Mouse (Mus musculus) cortical plate, adult 2 months (tissue): ENCODE data around the gene Tmprss12. TPM values are rescaled to one million over a fixed set of nuclear protein-coding genes. Genes with fewer than 3 reads are reported as not detected.
"Not testable (repeated sequence)": the region's sequence is repeated elsewhere in the genome, so short reads cannot be mapped to it uniquely, and the experiment has no call there.

Source experiments
- H3K27ac ChIP-seq: fragments of 200-500 bp; 2 replicates; pipeline ENCODE4 v1.5.1; 2012; ENCODE audit warnings: low read length, control low read depth, inconsistent platforms; ENCODE audit not compliant: insufficient read depth
- H3K4me1 ChIP-seq: fragments of 200-500 bp; 2 replicates; pipeline ENCODE4 v1.6.1; 2011; ENCODE audit warnings: low read length; ENCODE audit not compliant: control insufficient read depth, insufficient read depth
- H3K4me3 ChIP-seq: fragments of 200-500 bp; 2 replicates; pipeline ENCODE4 v1.5.1; 2011; ENCODE audit warnings: mild to moderate bottlenecking, low read length, control low read depth; ENCODE audit not compliant: insufficient read depth
- CTCF ChIP-seq: fragments of 200-500 bp; IDR thresholded peaks from 2 replicates; pipeline ENCODE4 v1.5.1; 2011; ENCODE audit warnings: mild to moderate bottlenecking, control low read depth, low read length; ENCODE audit not compliant: insufficient read depth; ENCODE audit errors: extremely low read depth
- POLR2A ChIP-seq: fragments of 200-500 bp; IDR thresholded peaks from 2 replicates; pipeline ENCODE4 v1.6.1; 2011; ENCODE audit warnings: mild to moderate bottlenecking, low read length, control low read depth; ENCODE audit not compliant: insufficient read depth; ENCODE audit errors: extremely low read depth
- polyA plus RNA-seq: library from polyadenylated mRNA; depleted of rRNA; stranded (reverse); fragments of >200 nt; gene quantifications from 2 replicates; pipeline ENCODE4 v1.2.3, GENCODE M21; 2012

Gene Tmprss12
- polyA plus RNA-seq, 1 experiment: not detected

DNA sequence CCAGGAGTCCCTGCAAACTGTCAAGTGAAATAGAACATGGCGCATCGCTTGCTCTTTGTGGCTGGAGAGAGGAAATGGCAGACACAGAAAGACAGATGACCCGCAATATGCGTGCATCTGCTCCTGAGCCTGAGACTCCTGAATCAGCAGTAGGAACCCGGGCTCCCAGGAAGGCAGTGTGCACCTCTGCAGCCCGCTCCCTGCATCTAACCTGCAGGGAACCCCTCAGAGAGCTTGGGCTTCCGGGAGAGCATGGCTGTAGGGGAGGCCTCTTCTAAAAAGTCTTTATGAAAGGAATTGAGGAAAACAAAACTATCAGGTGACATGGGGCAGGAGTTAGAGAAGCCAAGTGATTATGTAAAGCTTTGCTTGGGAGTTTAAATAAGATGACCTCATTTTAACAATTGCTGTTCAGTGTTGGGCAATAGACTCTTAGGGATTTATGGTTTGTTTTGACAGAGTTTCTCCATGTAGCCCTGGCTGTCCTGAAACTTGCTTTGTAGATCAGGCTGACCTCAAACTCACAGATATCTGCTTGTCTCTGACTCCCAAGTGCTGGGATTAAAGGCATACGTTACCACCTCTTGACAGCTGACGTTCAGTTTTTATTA lies 39.8 kb downstream of the Tmprss12 start:
- no peak for TF ChIP-seq CTCF
- no peak for TF ChIP-seq POLR2A
- Histone ChIP-seq H3K27ac (no peak overlapping the region), H3K4me1 (no peaks in the 10 kb centered on the region), H3K4me3 (no peak overlapping the region)

DNA sequence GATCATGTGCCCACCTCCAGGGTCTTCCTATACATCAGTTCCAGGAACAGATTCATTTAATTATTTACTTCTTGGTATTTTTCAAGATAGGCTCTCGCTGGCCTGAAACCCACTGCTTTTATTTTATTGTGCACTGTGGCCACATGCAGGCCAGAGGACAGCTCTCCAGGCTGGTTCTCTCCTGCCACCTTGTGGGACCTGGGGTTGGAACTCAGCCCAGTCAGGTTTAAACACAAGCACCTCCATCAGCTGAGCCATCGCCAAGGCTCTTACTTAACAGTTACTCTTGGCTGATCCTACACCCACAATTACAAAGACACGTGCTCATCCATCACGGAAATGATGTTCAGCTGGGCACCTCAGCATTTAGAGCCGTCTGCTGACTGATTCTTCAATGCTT lies 40.5 kb downstream of the Tmprss12 start:
- Histone ChIP-seq H3K4me3 (no peak overlapping the region), H3K4me1 (no peaks in the 10 kb centered on the region), H3K27ac (no peak overlapping the region)
- TF ChIP-seq POLR2A: no peak
- 0 out of 2 replicates have a peak, but pooled peaks have one; percentile 3 for TF ChIP-seq CTCF

DNA sequence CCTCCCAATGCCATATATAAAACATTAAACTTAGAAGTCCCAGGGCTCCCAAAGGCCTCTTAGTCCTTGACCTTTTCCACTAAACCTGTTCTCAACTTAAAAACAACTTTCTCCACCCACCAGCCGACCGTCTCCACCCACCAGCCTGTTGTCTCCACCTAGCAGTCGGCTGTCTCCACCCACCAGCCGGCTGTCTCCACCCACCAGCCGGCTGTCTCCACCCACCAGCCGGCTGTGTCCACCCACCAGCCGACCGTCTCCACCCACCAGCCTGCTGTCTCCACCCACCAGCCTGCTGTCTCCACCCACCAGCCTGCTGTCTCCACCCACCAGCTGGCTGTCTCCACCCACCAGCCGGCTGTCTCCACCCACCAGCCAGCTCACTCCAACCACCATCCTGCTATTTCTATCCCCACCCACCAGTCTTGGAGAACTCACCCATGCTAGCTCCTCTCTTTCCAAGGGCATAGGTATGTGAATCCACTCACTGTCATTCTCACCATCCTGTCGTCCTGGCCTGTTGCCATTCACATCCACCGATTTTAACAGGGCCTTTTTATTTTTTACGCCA lies 43.5 kb downstream of the Tmprss12 start:
- TF ChIP-seq CTCF: no peak
- no peak for TF ChIP-seq POLR2A
- Histone ChIP-seq H3K4me1 (no peaks in the 10 kb centered on the region; the same call in 1 of the 2 replicates), H3K4me3 (no peak overlapping the region), H3K27ac (no peak overlapping the region; the same call in 1 of the 2 replicates)

DNA sequence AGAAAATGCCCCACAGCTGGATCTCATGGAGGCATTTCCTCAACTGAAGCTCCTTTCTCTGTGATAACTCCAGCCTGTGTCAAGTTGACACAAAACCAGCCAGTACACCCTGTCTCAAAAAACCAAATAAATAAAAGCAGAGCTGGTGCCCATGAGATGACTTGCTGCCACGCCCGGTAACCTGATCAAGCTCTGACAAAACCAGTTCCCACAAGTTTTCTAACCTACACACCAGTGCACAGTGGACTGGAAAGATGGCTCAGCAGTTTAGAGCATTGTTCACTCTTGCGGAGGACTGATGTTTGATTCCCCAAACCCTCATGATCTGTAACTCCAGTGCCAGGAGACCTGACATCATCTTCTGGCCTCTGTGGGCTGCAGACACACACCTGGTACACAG lies 44.6 kb downstream of the Tmprss12 start:
- Histone ChIP-seq H3K27ac (no peak overlapping the region), H3K4me3 (no peak overlapping the region), H3K4me1 (no peaks in the 10 kb centered on the region; the same call in 1 of the 2 replicates)
- TF ChIP-seq CTCF: no peak
- TF ChIP-seq POLR2A: no peak

DNA sequence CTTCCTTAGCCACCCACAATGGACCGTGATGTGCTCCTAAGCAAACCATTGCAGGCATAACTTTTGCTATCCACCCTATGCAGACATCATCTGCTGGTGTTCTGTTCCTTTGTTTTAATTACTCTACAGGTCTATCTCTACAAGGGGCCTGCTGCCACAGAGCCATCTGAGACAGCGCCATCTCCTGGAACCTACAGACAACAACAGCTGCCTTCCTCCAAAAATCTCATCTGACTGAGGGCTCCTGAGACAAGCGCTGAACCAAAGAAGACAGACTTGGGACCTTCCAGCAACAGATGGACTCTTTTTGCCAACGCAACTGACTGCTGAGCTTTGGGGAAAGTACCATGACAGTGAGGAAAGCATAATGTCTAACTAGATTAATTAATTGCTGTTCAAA lies 47.5 kb downstream of the Tmprss12 start:
- H3K27ac ChIP-seq, H3K4me1 ChIP-seq, H3K4me3 ChIP-seq: not testable (repeated sequence)

DNA sequence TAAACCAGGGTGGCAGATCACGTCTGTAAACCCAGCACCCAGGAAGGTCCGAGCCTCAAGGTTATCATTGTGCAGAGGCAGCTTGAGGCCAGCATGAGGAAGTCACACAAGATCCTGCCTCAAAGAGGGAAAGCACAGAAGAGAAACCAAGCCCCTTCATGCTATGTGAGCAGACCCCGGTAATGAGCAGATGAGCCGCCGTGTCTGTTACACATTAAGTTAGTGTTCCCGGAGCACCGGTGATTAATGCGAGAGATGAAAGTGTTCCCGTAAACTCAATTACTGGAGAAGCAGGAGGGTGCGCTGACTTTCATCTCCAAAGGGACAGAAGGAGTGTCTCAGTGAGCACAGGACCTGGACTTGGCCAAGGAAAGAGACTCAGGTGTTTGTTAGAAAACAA lies 48.7 kb downstream of the Tmprss12 start:
- H3K4me1 ChIP-seq, H3K27ac ChIP-seq, H3K4me3 ChIP-seq: not testable (repeated sequence)

DNA sequence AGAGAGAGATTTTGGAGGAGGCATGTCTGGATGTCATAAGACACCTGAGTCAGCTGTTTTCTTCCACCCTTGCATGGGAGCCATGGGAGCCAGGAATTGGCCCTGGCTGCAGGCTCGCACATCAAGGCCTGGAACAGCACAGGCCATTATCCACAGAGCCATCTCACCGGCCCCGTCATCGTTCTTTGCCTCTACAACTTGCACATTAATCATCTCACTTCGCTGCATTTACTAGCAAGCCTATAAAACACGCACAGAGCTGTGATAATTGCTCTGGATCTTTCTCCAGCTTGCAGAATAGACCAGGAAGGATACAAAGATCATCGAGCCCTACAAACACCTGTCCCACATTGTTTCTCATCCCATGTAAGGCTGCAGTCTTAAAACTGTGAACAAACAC lies 50.1 kb downstream of the Tmprss12 start:
- no peak overlapping the region for H3K4me3 ChIP-seq
- no peak overlapping the region for H3K27ac ChIP-seq
- H3K4me1 ChIP-seq: no peaks in the 10 kb centered on the region; the same call in 1 of the 2 replicates
- TF ChIP-seq POLR2A (no peak), CTCF (no peak)

DNA sequence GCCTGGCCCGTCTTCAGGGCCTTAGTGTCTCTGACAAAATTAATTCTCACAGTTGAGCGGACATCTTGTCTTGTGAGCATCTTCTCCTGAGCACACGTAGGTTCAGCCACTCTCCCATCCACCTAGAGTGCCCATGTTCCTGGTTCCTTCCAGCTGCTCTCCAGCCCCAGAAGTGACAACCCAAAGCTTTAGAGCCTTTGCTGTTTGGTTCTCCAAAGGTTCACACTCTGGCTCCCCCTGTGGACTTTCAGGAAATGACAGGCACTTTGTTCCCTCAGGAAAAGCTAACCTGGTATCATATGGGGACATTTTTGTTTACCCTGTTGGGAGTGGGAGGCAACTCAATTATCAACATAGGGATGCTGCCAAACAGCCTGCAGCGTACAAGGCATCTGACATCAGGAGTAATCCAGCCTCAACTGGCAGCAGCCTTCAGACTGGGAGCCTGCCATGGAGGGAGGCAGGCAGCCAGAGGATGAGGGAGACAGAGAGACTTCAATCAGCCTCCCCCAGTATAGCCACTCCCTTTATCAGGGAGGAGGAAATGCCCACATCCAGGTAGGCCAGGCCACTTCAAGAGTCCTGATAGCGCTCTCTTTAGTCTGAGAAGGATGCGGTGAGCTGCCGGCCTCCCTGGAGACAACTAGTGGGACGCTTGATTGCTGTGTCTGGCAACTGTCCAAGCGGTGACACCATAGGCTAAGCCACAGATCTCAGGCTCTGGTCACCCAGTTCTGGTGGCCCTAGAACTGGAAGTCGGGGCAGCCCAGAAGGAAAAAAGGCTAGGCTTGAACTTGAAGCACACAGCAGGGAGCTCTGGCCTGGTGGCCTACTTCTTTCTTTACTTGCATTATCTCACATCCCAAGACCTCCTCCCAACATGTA lies 51.7 kb downstream of the Tmprss12 start:
- not testable (repeated sequence) for H3K4me3 ChIP-seq, H3K27ac ChIP-seq, H3K4me1 ChIP-seq

DNA sequence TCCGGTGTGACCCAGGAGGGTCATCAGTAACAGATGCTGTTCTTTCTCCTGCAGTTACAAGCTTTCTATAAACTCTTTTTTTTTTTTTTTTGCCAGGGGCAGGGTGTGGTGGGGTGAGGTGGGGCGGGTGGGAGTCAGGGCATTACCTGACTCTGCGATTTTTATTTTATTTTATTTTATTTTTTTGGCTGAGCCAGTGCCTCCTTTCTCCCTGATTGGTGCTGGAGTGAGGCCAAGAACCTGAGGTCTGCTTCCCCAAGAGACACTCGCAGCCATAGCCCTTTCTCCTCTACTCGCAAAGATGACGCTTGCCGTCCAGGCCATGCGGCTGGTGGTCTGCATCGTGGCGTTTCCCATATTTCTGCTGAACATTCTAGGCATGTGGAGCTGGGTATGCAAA lies 54.0 kb downstream of the Tmprss12 start, which contains the start of gene Mettl7a3:
Gene Mettl7a3 (plus strand): TSS at position 301 of the 400 bp plus-strand sequence.
- Histone ChIP-seq H3K4me3 (no peak within 1 kb of the TSS), H3K4me1 (no peaks in the 10 kb centered on the region)
- TF ChIP-seq CTCF (no peak), POLR2A (no peak)

DNA sequence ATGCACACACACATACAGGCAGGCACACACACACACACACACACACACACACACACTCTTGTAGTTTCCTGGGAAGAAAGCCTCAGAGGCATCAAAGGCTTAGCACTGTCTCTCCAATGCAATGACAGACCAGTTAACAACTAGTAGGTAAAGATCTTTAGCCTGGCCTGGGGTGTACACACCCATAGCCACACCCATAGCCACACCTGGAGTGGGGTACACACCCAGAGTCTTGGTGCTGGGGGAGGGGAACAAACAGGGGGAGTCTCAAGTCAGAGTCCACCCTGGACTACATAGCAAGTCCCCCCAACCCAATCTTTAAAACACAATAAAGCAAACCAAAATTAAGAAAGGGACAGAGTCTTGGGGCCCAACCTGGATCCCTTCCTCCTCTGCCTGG lies 56.7 kb downstream of the Tmprss12 start:
- not testable (repeated sequence) for H3K4me1 ChIP-seq, H3K27ac ChIP-seq, H3K4me3 ChIP-seq

More for the DNA sequence above, 54.0 kb downstream of the Tmprss12 start, which contains the start of gene Mettl7a3:
- no peak within 1 kb of the TSS for H3K27ac ChIP-seq

DNA sequence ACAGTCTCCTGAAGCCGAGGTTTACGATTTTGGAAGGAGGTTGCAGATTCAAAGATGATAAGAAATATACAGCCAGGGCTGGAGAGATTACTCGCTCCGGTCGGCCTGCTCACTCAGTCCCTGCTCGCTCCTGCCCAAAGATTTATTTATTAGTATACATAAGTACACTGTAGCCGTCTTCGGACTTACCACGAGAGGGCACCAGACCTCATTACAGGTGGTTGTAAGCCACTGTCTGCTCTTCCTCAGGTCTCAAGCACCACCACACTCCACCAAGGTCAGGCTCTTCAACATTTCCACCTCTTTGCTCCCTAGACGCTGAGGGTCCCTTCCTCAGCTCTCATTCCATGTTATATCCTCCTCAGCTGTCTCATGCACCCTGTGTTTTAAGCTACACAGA lies 57.2 kb downstream of the Tmprss12 start:
- H3K4me3 ChIP-seq, H3K4me1 ChIP-seq: not testable (repeated sequence)

DNA sequence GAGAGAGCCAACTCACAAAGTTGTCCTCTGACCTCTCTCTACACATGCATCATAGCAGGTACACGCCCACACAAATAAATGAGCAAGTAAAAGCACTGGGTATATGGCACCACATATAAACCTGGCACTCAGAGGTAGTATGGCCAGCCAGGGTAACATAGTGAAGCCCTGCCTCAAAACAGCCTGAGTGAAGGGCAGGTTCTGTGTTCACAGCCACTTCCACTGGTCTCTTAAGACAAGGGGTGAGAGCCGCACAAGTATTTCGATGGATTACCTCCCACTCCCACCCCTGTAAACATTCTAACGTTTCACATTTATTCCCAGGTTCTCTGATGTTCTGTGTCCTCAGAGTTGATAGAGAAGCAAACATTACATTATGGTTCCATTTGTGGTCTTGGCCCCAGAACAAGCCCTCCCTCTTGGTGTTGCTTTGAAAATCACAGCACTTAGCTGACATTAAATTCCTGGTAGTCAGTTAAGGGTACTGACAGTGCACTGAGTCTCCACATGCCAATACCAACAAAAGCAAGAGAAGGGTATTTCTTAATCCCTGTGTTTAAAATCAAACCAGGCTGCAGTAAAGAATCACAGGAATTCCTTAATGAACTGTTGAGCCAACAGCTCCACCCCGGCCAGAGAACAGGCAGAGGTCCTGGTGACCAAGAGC lies 60.8 kb downstream of the Tmprss12 start:
- H3K4me1 ChIP-seq, H3K27ac ChIP-seq, H3K4me3 ChIP-seq: not testable (repeated sequence)

More for the DNA sequence above, 57.2 kb downstream of the Tmprss12 start:
- not testable (repeated sequence) for H3K27ac ChIP-seq
